Mouse (Mus musculus): ENCODE data around the gene Gm10490.
"Not testable (repeated sequence)": the region's sequence is repeated elsewhere in the genome, so short reads cannot be mapped to it uniquely, and the experiment has no call there.

The Gm10490 gene

GRCm38 (mm10) chrX:7909242-7909641 is at the start of gene Gm10490:
Gene Gm10490, plus strand, starts transcription at chrX:7909542.
- DNase-seq (ENCODE audit: low spot score), result not testable (repeated sequence)

GRCm38 (mm10) chrX:7863181-7863580 is 46.2 kb upstream of the Gm10490 start:
- DNase-seq (ENCODE audit: low spot score), result no peak

DNA sequence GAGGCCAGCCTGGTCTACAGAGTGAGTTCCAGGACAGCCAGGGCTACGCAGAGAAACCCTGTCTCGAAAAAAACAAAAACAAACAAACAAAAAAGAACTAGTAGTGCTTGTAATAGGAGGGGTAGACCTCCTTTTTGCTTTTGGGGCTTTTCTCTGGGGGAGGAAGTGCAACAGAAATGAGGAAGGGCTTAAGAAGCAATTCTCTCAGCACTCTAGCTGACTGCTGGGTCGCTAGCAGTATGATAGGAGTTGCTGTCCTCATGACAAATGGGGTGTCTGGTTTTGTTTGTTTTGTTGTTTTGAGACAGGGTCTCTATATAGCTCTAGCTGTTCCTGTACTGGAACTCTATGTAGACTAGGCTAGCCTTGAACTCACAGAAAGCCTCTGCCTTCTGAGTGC is 44.8 kb upstream of the Gm10490 start:
- no peak for DNase-seq (ENCODE audit: low spot score)

DNA sequence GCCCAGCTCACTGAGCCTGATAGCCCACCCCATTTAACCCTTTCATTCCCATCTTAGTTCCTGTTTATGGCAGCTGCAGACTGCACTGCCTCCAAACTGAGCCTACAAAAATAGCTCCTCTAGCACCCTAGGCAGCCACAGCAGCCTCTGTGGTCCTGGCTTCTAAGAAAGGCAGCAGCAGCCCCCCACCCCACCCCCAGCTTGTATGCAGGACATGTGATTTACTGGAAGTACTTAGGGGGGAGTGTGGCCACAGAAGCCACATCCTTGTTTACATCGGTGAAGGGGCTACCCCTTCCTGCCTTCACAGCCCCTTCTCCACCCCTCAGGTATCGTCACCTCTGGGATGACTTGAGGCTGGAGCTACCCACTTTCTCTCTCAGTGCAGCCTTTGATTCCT is 44.0 kb upstream of the Gm10490 start:
- DNase-seq (ENCODE audit: low spot score), result no peak

- no peak for DNase-seq (ENCODE audit: low spot score)
Measured at GRCm38 (mm10) chrX:7865786-7866185, 43.6 kb upstream of the Gm10490 start.

DNA sequence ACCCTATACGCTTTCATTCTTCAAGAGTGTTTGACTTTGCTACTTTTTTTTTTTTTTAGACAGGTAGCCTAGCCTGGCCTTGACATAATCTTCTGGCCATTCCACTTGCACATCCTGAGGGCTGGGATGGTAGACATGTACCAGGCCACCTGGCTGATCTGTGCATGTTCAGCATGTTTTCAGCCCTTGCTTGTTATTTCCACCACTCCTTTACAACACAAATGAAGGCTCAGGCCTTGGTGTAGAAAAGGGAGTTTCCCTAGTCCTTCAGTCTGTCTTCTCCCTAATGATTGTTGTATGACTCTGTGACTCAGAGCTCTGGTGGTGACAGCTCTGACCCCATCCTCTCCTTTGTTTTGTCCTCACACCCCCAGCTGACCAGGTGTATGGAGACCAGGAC is 42.2 kb upstream of the Gm10490 start:
- DNase-seq (ENCODE audit: low spot score), result no peak

- DNase-seq (ENCODE audit: low spot score), result no peak
Measured at GRCm38 (mm10) chrX:7868506-7868905, 40.8 kb upstream of the Gm10490 start.

GRCm38 (mm10) chrX:7869826-7870225 is 39.5 kb upstream of the Gm10490 start:
- no peak for DNase-seq (ENCODE audit: low spot score)

DNA sequence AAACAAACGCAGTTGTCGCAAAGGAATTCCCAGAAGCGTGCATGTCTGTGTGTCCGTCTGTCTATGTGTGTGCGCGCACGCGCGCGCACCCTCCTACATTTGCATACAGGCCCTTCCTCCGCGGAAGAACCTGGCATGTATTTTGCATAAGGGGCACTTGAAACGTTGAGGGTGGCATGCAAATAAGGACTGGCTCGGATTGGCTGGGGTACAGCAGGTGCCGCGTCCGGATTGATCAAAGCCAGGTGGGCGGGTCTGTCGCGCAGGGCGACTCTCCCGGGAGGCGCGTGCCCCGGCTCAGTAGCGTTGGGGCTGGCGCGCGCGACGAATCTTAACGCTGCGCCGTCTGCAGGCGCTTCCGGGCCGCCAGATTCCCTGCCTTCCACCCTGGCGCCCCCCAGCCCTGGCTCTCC is 31.3 kb upstream of the Gm10490 start, which contains the start of gene Pim2:
TSS of gene Pim2 (plus strand) at position 256 of the 413 bp plus-strand sequence.
- DNase-seq (ENCODE audit: low spot score), result peak; percentile 49

GRCm38 (mm10) chrX:7878495-7878894 is 30.8 kb upstream of the Gm10490 start:
- DNase-seq (ENCODE audit: low spot score), result no peak

DNA sequence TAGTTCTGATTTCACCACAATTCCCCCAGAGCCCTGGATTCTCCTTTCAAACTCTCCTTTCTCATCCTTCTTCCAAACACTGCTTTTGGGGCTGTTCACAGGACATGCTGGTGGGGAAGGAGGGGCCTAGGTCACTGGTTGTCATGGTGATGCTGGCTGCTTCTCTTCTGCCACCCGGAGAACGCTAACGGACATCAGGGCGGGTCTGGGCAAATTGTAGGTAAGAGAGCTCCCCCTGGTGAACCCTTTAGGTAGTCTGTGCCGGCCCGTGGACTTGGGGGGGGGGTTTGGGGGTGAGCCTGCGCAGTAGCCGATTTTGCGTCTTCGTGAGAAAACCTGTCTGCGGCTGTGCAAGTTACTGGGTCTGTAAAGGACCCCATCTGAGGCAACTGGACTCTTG is 29.5 kb upstream of the Gm10490 start:
- peak; percentile 23 for DNase-seq (ENCODE audit: low spot score)

- DNase-seq (ENCODE audit: low spot score), result peak; percentile 57
Measured at GRCm38 (mm10) chrX:7883841-7884567, 25.3 kb upstream of the Gm10490 start, which contains the start of gene Slc35a2. Gene Slc35a2, plus strand, starts transcription at chrX:7884028.

DNA sequence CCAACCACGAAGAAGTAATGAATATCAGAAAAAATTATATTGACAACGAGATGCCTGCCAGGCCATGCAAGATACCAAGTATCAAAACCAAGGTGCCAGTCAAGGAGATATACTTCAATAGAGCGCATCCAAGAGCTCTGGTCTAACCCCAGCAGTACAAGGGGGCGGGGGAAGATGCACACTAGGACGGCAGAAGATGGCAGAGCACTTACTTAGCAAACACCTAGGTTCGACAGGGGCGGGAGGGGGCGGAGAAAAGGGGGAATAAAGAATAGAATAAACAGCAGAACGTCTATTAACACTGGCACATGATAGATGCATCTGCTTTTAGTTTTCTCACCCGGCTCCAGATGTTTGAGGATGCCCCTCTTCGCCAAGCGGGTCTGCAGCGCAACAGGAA is 11.1 kb upstream of the Gm10490 start:
- DNase-seq (ENCODE audit: low spot score), result no peak

DNA sequence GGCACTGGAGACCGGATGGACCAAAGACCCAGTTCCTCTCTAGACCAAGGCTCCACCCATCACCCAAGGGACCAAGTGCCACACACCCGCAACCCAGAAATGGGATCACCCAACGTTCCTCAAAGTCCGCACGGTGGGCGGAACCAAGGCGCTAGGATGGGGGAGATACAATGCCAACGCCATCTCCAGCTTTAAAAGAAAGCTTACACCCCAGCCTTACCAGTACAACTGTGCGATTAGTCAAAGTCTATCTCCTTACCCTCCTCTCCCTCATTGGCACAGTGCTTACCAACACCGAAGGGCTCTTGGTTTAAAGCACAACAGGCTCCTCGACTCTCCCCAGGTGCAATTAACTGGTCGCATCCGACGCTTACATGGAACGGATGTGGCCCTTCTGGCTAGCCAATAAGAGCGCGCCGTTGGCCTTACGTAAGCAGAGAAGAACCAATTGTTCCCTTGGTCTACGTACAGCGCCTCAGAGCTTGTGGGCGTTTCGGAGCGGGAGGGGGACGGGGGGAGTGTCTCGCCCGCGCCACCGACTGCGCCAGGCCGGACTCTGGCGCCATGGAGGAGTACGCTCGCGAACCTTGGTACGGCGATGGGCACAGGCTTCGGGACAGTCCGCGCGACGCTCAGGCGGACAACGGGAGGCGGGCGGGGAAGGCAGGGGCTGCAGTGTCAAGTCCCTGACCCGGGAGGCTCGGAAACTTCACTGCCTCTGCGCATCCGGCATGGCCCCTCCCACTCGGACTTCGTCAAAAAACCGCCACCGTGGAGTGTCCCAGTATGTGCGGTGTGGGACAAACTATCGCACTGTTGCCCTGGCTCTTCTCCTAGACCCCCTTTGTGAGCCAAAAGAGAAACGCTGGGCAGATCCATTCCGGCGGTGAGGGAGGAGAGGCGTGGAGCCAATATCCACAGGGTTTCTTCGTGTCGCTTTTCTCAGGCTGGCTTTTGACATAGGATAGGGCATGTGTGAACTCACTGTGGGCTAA is 10.2 kb upstream of the Gm10490 start, which contains the start of the genes Pqbp1 and Timm17b:
TSS of gene Pqbp1 (minus strand) at position 390 of the 995 bp plus-strand sequence.
TSS of gene Timm17b (plus strand) at position 478 of the 995 bp plus-strand sequence.
- DNase-seq (ENCODE audit: low spot score), result peak; percentile 72

- no peak for DNase-seq (ENCODE audit: low spot score)
Measured at GRCm38 (mm10) chrX:7904441-7904840, 4.9 kb upstream of the Gm10490 start.

DNA sequence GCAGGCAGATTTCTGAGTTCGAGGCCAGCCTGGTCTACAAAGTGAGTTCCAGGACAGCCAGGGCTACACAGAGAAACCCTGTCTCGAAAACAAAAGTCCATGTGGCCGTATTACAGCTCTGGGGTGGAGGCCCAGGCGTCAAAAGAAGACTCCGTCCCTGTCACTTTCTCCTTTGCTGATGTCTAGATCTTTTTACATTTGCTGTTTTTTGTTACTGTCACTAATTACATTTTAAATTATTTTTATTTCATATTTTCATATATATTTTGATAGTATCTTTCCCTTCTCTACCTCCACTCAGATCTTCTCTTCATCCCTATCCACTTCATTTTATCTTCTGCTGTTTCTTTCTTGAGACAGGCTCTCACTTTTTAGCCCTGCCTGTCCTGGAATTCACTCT is 1.6 kb upstream of the Gm10490 start, which contains the start of gene Gm10491:
TSS of gene Gm10491 (minus strand) at position 101 of the 400 bp plus-strand sequence.
- DNase-seq (ENCODE audit: low spot score), result no peak

GRCm38 (mm10) chrX:7910473-7910872 is 1.1 kb downstream of the Gm10490 start:
- no peak for DNase-seq (ENCODE audit: low spot score)

GRCm38 (mm10) chrX:7915669-7916068 is 6.3 kb downstream of the Gm10490 start:
- DNase-seq (ENCODE audit: low spot score), result not testable (repeated sequence)

GRCm38 (mm10) chrX:7917960-7918359 is 8.6 kb downstream of the Gm10490 start:
- DNase-seq (ENCODE audit: low spot score), result not testable (repeated sequence)

- DNase-seq (ENCODE audit: low spot score), result no peak
Measured at GRCm38 (mm10) chrX:7919601-7920383, 10.4 kb downstream of the Gm10490 start, which contains the start of gene Pcsk1n. Gene Pcsk1n, plus strand, starts transcription at chrX:7919822.

DNA sequence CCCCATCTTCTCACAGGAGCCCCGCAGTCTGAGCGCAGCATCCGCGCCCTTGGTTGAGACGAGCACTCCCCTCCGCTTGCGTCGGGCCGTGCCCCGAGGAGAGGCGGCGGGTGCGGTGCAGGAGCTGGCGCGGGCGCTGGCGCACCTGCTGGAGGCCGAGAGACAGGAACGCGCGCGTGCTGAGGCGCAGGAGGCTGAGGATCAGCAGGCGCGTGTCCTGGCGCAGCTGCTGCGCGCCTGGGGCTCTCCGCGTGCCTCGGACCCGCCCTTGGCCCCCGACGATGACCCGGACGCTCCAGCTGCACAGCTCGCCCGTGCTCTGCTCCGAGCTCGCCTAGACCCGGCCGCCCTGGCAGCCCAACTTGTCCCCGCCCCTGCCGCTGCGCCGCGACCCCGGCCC is 12.7 kb downstream of the Gm10490 start:
- no peak for DNase-seq (ENCODE audit: low spot score)

- DNase-seq (ENCODE audit: low spot score), result no peak
Measured at GRCm38 (mm10) chrX:7926266-7926665, 16.9 kb downstream of the Gm10490 start.
